Mouse (Mus musculus): Measurements from ENCODE around the gene Ttll11. TPM values are rescaled to one million over a fixed set of nuclear protein-coding genes. Genes with fewer than 3 reads are reported as not detected.

Gene Ttll11
- polyA plus RNA-seq (2012; ENCODE audit: insufficient read depth, insufficient read length, missing spikeins): 2.0 and 2.4 TPM in 2 replicates

DNA sequence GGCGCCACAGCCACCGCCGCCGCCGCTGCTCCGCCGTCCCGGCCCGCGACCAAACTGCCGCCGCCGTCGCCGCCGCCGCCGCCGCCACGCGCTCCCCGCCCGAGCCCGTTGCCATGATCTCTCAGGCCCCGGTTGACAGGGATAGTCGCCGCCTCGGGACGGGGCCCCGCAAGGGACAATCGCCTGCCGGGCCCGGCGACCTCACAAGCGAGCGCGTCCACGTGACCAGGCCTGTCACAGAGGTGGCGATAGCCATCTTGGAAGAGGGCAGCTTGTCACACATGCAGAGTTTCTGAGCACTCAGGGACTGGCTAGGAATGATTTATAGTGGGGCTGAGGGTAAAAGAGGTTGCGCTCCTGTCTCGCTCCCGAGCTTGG is at the start of gene Ttll11:
Gene Ttll11 (minus strand): TSS at position 270 of the 378 bp plus-strand sequence.
- H3K4me1 ChIP-seq (ENCODE audit: control insufficient read depth, insufficient read depth, insufficient read length, low read length): peaks cover 12% of the 10 kb centered on the region
- H3K27ac ChIP-seq (replicated peaks; ENCODE audit: low read depth, low read length): peak within 1 kb of the TSS; percentile 27
- peak within 1 kb of the TSS; percentile 88 for H3K4me3 ChIP-seq (ENCODE audit: insufficient read depth, low read depth, low read length)

- Histone ChIP-seq H3K4me1 (ENCODE audit: control insufficient read depth, insufficient read depth, insufficient read length, low read length) (peaks cover 14% of the 10 kb centered on the region), H3K4me3 (ENCODE audit: insufficient read depth, low read depth, low read length) (no peak overlapping the region), H3K27ac (replicated peaks; ENCODE audit: low read depth, low read length) (peak overlapping the region; percentile 64)
Observed at GRCm38 (mm10) chr2:36023291-36023690, 43.6 kb upstream of the Ttll11 start.

GRCm38 (mm10) chr2:36021385-36022159 is 41.9 kb upstream of the Ttll11 start:
- Histone ChIP-seq H3K27ac (replicated peaks; ENCODE audit: low read depth, low read length) (no peak overlapping the region), H3K4me1 (ENCODE audit: control insufficient read depth, insufficient read depth, insufficient read length, low read length) (peaks cover 14% of the 10 kb centered on the region), H3K4me3 (ENCODE audit: insufficient read depth, low read depth, low read length) (peak overlapping the region; percentile 18)

DNA sequence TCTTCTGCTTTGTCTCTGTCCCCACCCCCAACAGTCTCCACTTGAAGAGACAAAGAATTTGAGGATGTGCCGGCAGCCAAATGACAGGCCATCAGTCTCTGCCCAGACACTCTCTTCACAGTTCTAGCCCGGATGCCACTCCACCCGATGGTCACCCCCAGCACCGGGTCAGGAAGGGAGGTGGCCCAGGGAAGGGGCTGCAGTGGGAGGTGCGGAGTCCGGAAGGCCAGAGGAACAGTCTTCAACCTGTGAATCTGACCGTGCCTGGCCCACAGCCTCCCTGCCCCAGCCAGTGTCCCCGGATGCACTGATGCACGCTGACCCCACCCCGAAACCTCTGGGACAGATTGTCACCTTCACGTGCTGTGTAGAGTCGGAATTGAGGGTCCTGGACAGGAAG is 33.3 kb upstream of the Ttll11 start:
- Histone ChIP-seq H3K4me1 (ENCODE audit: control insufficient read depth, insufficient read depth, insufficient read length, low read length) (peaks cover 2% of the 10 kb centered on the region; the same call in 1 of the 2 replicates), H3K4me3 (ENCODE audit: insufficient read depth, low read depth, low read length) (no peak overlapping the region), H3K27ac (replicated peaks; ENCODE audit: low read depth, low read length) (0 out of 2 replicates have a peak overlapping the region, but pooled peaks have one; percentile 41)

DNA sequence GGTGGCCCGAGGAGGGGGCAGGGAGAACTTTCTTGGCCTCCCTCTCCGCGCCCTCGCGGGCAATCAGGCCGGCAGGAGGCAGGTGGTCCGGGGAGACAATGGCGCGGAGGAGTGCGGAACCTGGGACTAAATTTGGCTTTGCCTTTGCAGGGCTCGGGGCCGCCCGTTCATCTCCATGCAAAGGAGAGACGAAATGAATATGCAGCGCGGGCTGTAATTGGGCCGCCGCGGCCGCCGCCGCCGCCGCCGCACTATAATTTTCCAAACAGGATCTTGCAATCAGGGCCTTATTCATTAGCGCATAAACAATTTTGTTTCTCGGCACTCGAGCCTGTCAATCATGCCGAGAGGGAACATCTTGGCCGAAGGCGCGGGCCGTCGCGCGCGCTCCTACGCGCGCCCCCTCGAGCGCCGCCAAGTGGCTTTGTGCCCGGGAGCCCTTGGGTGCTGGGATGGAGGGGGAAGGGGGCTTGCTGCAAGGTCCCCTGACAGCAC is 31.7 kb upstream of the Ttll11 start:
- Histone ChIP-seq H3K27ac (replicated peaks; ENCODE audit: low read depth, low read length) (no peak overlapping the region), H3K4me3 (ENCODE audit: insufficient read depth, low read depth, low read length) (peak overlapping the region; percentile 51), H3K4me1 (ENCODE audit: control insufficient read depth, insufficient read depth, insufficient read length, low read length) (peaks cover 2% of the 10 kb centered on the region; the same call in 1 of the 2 replicates)

DNA sequence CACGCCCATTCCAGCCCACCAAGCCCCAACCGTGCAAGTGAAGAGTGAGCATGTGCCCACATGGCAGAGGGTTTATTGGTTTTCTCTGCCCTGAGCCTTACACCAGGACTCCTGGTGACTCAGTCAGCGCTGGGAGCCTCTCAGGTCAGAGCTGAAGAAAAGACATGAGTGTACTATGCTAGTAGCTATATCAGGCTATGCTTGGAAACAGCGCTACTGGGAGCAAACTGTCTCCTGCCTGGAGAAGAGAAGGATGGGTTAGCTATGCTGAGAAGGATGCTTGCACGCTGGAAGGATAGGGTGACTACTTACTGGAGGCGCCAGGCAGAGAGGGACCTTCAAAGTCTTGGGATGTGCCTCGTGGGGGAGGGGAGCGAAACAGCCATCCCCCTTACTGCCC is 30.9 kb upstream of the Ttll11 start:
- Histone ChIP-seq H3K4me3 (ENCODE audit: insufficient read depth, low read depth, low read length) (no peak overlapping the region), H3K4me1 (ENCODE audit: control insufficient read depth, insufficient read depth, insufficient read length, low read length) (peaks cover 2% of the 10 kb centered on the region; the same call in 1 of the 2 replicates), H3K27ac (replicated peaks; ENCODE audit: low read depth, low read length) (no peak overlapping the region)

- no peak overlapping the region for H3K27ac ChIP-seq (replicated peaks; ENCODE audit: low read depth, low read length)
- H3K4me3 ChIP-seq (ENCODE audit: insufficient read depth, low read depth, low read length): no peak overlapping the region
- peaks cover 2% of the 10 kb centered on the region; the same call in 1 of the 2 replicates for H3K4me1 ChIP-seq (ENCODE audit: control insufficient read depth, insufficient read depth, insufficient read length, low read length)
Observed at GRCm38 (mm10) chr2:36009386-36009785, 29.7 kb upstream of the Ttll11 start.

DNA sequence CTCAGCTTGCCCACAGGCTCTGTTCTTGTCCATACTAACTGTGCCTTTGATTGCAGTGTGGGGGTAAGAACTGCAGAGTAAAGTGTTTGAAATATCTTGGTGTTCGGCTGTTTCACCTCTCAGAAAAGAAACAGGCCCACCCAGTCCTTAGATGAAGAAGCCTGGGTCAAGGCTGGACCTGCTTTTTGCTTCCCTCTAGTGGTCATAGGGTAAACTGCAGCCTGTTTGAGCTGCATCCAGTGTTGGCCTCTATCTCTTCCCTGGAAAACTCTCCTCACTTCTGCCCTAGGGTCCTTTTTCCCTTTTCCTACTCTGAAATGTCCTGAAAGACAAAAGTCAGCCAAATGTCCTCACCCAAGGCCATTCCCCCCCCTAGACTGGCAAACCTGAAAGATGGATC is 28.4 kb upstream of the Ttll11 start:
- H3K27ac ChIP-seq (replicated peaks; ENCODE audit: low read depth, low read length): no peak overlapping the region
- no peaks in the 10 kb centered on the region for H3K4me1 ChIP-seq (ENCODE audit: control insufficient read depth, insufficient read depth, insufficient read length, low read length)
- H3K4me3 ChIP-seq (ENCODE audit: insufficient read depth, low read depth, low read length): no peak overlapping the region

DNA sequence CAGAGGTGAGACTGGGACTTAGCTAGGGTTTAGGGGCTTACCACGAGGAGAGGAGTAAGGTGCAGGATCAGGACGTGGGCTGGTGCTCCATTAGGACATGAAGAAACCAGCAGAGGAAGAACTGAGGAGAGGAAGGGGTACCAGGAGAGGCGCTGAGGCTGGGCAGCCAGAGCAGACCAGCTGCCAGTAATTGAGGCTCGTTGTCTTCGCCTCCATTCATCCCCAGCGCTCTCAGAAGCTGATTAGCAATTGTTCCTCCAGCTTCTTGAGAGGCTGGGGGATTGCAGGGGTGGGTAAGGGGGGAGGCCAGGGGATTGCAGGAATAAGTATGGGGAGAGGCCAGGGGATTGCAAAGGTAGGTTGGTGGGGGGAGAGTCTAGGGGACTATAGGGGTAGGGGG is 22.5 kb upstream of the Ttll11 start:
- no peak overlapping the region for H3K4me3 ChIP-seq (ENCODE audit: insufficient read depth, low read depth, low read length)
- H3K4me1 ChIP-seq (ENCODE audit: control insufficient read depth, insufficient read depth, insufficient read length, low read length): no peaks in the 10 kb centered on the region
- no peak overlapping the region for H3K27ac ChIP-seq (replicated peaks; ENCODE audit: low read depth, low read length)

DNA sequence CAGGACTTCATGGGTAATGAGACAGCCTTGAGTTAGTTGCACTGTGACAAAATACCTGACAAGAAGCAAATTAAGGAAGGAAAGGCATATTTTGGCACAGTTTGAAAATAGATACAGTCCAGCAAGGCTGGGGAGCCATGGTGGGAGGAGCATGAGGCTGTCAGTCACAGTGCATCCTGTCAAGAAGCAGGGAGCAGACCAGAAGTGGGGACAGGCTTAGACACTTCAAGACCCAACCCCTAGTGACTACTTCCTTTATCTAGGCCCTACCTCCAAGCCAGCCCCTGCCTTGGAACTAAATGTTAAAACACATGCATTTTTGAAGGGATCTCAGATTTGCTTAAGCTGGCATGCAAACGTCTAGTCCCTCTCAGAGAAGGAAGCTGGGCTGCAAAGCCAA is 20.7 kb upstream of the Ttll11 start:
- Histone ChIP-seq H3K4me3 (ENCODE audit: insufficient read depth, low read depth, low read length) (no peak overlapping the region), H3K4me1 (ENCODE audit: control insufficient read depth, insufficient read depth, insufficient read length, low read length) (0 out of 2 replicates have a peak, but pooled peaks cover 3% of the 10 kb centered on the region), H3K27ac (replicated peaks; ENCODE audit: low read depth, low read length) (no peak overlapping the region)

GRCm38 (mm10) chr2:35999212-35999611 is 19.5 kb upstream of the Ttll11 start:
- peaks cover 8% of the 10 kb centered on the region; the same call in 1 of the 2 replicates for H3K4me1 ChIP-seq (ENCODE audit: control insufficient read depth, insufficient read depth, insufficient read length, low read length)
- H3K27ac ChIP-seq (replicated peaks; ENCODE audit: low read depth, low read length): no peak overlapping the region
- H3K4me3 ChIP-seq (ENCODE audit: insufficient read depth, low read depth, low read length): no peak overlapping the region

DNA sequence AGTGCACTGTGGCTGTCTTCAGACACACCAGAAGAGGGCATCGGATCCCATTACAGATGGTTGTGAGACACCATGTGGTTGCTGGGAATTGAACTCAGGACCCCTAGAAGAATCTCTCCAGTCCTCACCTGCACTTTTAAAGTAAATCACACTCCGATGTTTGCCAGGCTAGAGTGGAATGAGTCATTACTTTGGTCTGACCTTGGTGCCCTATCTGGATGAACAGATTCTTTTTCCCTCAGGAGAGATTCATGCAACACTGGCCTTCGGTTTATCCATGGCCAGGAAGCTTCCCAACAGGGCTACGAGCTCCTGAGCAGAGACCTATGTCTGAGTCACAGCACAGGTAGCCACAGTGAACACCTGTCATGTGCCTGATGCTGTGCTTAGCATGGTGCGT is 18.7 kb upstream of the Ttll11 start:
- H3K4me1 ChIP-seq (ENCODE audit: control insufficient read depth, insufficient read depth, insufficient read length, low read length): peaks cover 8% of the 10 kb centered on the region; the same call in 1 of the 2 replicates
- no peak overlapping the region for H3K4me3 ChIP-seq (ENCODE audit: insufficient read depth, low read depth, low read length)
- no peak overlapping the region for H3K27ac ChIP-seq (replicated peaks; ENCODE audit: low read depth, low read length)

DNA sequence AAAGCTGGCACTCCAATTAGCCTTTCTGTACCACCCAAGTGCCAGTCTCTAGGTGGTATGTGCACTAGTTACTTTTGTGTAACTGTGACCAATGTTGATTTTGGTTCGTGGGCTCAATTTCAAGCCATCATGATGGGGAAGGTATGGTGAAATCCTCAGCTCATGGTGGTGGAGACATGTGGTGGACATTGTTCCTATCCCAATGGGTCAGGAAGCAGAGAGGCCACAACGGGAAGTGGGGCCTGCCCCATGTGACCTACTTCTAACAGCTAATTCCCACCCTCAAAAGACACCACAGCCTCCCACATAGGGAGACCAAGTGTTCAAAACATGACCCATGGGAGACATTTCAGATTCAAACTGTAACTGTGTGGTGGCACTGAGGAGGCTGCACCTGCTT is 17.0 kb upstream of the Ttll11 start:
- H3K4me3 ChIP-seq (ENCODE audit: insufficient read depth, low read depth, low read length): no peak overlapping the region
- H3K27ac ChIP-seq (replicated peaks; ENCODE audit: low read depth, low read length): no peak overlapping the region
- H3K4me1 ChIP-seq (ENCODE audit: control insufficient read depth, insufficient read depth, insufficient read length, low read length): peaks cover 8% of the 10 kb centered on the region; the same call in 1 of the 2 replicates

DNA sequence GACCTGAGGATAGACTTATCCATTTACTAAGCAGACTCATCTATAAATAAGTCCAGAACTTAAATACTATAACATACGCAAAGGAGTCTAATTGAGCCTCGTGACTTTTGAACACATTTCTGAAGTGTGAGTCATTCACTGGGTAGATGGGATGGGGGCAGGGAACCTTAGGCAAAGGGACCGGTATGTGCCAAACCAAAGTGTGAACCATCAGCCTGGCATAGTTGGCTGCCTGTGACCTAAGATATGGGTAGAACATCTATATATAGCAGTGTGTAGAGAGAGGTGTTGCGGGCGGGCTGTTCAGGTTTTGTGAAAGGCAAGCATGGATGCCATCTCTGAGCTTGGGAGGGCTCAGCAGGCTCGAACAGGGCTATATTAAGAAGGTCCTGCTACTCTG is 14.6 kb upstream of the Ttll11 start:
- Histone ChIP-seq H3K27ac (replicated peaks; ENCODE audit: low read depth, low read length) (no peak overlapping the region), H3K4me1 (ENCODE audit: control insufficient read depth, insufficient read depth, insufficient read length, low read length) (peaks cover 8% of the 10 kb centered on the region; the same call in 1 of the 2 replicates), H3K4me3 (ENCODE audit: insufficient read depth, low read depth, low read length) (no peak overlapping the region)

- H3K27ac ChIP-seq (replicated peaks; ENCODE audit: low read depth, low read length): no peak overlapping the region
- peaks cover 8% of the 10 kb centered on the region; the same call in 1 of the 2 replicates for H3K4me1 ChIP-seq (ENCODE audit: control insufficient read depth, insufficient read depth, insufficient read length, low read length)
- no peak overlapping the region for H3K4me3 ChIP-seq (ENCODE audit: insufficient read depth, low read depth, low read length)
Observed at GRCm38 (mm10) chr2:35993481-35993880, 13.8 kb upstream of the Ttll11 start.

DNA sequence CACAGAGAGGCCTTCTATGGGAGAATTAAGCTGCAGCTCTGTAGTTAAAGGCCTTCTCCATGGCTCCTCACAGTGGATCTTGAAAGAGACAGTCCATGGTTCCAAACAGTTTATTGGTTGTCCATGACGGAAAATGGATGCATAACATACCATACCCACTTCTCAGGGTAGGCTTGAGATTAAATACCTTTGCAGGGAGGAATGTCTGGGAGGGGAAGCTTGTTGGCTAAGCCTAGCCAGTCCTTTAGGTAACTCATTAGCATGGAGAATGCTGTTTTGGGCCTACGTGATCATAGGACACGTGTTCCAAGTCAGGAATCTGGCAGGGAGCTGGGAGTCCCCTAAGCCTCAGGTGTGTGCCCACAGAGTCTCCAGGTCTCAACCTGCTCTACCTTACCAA is 12.5 kb upstream of the Ttll11 start:
- H3K27ac ChIP-seq (replicated peaks; ENCODE audit: low read depth, low read length): no peak overlapping the region
- H3K4me3 ChIP-seq (ENCODE audit: insufficient read depth, low read depth, low read length): no peak overlapping the region
- H3K4me1 ChIP-seq (ENCODE audit: control insufficient read depth, insufficient read depth, insufficient read length, low read length): peaks cover 8% of the 10 kb centered on the region; the same call in 1 of the 2 replicates

Measured in brown adipose tissue, adult 24 weeks (tissue).